23 mouse cellular contexts compared by ENCODE assay signal in the genomic region with DNA sequence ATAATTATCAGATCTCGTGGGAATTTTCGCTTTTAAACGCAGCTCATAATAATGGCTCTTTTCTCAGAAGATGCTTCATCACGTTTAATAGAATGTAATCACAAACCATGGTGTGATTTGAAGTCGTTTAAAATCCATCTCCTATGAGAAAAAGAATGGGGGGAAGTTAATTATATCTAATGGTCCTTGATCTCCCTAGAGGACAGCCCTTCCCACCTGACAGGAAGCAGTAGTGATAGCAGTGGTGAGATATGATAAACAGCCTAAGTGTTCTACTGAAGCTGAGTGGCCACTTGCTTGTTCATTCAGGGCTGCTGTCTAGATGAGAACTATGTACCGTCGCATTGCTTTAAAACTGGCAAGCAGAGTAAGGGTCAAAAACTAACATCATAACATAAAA.
A peak's percentile ranks its signal among the peaks of the same experiment; 100 is the strongest.
DNase-seq lines count a peak whose midpoint lies in the region; ATAC-seq and TF ChIP-seq lines count a peak whose summit lies in the region.
"Had no signal": no experiment of that assay in that cellular context is flagged by ENCODE, and none has a peak within 500 bp of the region (broad histone marks: within the 10 kb centered on the region; RNA-seq: fewer than 3 reads in every experiment).

No protein-coding gene starts in this region.

- no peak overlapping the region for H3K4me3 ChIP-seq in embryonic facial prominence, embryonic 14.5 days (ENCODE audit: low read depth, low read length)
- H3K4me3 ChIP-seq in embryonic facial prominence, embryonic 10.5 days = no peak overlapping the region
- H3K4me3 ChIP-seq in neural tube, embryonic 12.5 days = no peak overlapping the region
- no peak overlapping the region for H3K4me3 ChIP-seq in neural tube, embryonic 14.5 days (ENCODE audit: low read depth, low read length)
- no peak overlapping the region for H3K4me3 ChIP-seq in neural tube, embryonic 15.5 days (replicated peaks)

- peak; percentile 5 for DNase-seq in embryonic facial prominence, embryonic 14.5 days (ENCODE audit: low spot score)
- no peak for DNase-seq in embryonic facial prominence, embryonic 10.5 days (ENCODE audit: low spot score)
- DNase-seq in neural tube, embryonic 10.5 days (ENCODE audit: extremely low spot score, low spot score) = no peak
- peak; percentile 6 for DNase-seq in brain, embryonic 14.5 days (ENCODE audit: low read depth)
- DNase-seq in gastrocnemius, adult 8-10 months (ENCODE audit: low spot score in 2 of 2) = no peak
- DNase-seq: adrenal gland, adult 2 months; adrenal gland, adult 8-10 months; adrenal gland, postnatal 10 days; adrenal gland, postnatal 14 days; adrenal gland, postnatal 25 days; adrenal gland, postnatal 36 days; B cell, adult 2 months; cerebellum, adult 11 months; cerebellum, adult 11-12 months; cerebellum, adult 18-20 months had no signal

- 77% methylated on average over 7 of the region's 7 CpGs for WGBS in embryonic facial prominence, embryonic 14.5 days
- 85% methylated on average over 7 of the region's 7 CpGs for WGBS in embryonic facial prominence, embryonic 10.5 days
- 72% methylated on average over 7 of the region's 7 CpGs for WGBS in neural tube, embryonic 12.5 days
- 56% methylated on average over 7 of the region's 7 CpGs for WGBS in neural tube, embryonic 14.5 days
- 53% methylated on average over 7 of the region's 7 CpGs for WGBS in neural tube, embryonic 15.5 days

- ATAC-seq in embryonic facial prominence, embryonic 14.5 days (ENCODE audit: low read depth) = peak; percentile 79; the same call in 1 of the 2 replicates
- ATAC-seq in neural tube, embryonic 12.5 days (ENCODE audit: low FRiP score, low read depth) = 0 out of 2 replicates have a peak, but pooled peaks have one; percentile 29
- peak; percentile 54; the same call in 1 of the 2 replicates for ATAC-seq in neural tube, embryonic 14.5 days (ENCODE audit: low read depth)
- ATAC-seq in neural tube, embryonic 15.5 days (ENCODE audit: low FRiP score) = no peak
- ATAC-seq: activated CD4-positive, CD25-positive, alpha-beta regulatory T cell, adult 4 months; CD4-positive, CD25-positive, alpha-beta regulatory T cell, adult 4 months; Patski had no signal

- H3K4me1 ChIP-seq in embryonic facial prominence, embryonic 14.5 days (ENCODE audit: control insufficient read depth, insufficient read depth, low read length) = no peaks in the 10 kb centered on the region
- no peaks in the 10 kb centered on the region for H3K4me1 ChIP-seq in embryonic facial prominence, embryonic 10.5 days
- no peaks in the 10 kb centered on the region for H3K4me1 ChIP-seq in neural tube, embryonic 12.5 days
- no peaks in the 10 kb centered on the region for H3K4me1 ChIP-seq in neural tube, embryonic 14.5 days (ENCODE audit: control insufficient read depth, insufficient read depth, low read length)
- no peaks in the 10 kb centered on the region for H3K4me1 ChIP-seq in neural tube, embryonic 15.5 days

- H3K9ac ChIP-seq in embryonic facial prominence, embryonic 14.5 days (ENCODE audit: low read depth, low read length) = no peak overlapping the region
- H3K9ac ChIP-seq in neural tube, embryonic 12.5 days = no peak overlapping the region
- H3K9ac ChIP-seq in neural tube, embryonic 14.5 days (replicated peaks; ENCODE audit: low read depth, low read length) = no peak overlapping the region
- no peak overlapping the region for H3K9ac ChIP-seq in neural tube, embryonic 15.5 days (replicated peaks)

- no peaks in the 10 kb centered on the region for H3K36me3 ChIP-seq in embryonic facial prominence, embryonic 14.5 days (ENCODE audit: control insufficient read depth, insufficient read depth, low read length)
- H3K36me3 ChIP-seq in embryonic facial prominence, embryonic 10.5 days (replicated peaks) = no peaks in the 10 kb centered on the region
- H3K36me3 ChIP-seq in neural tube, embryonic 12.5 days = no peaks in the 10 kb centered on the region
- H3K36me3 ChIP-seq in neural tube, embryonic 14.5 days (ENCODE audit: control insufficient read depth, insufficient read depth, low read length) = no peaks in the 10 kb centered on the region
- no peaks in the 10 kb centered on the region for H3K36me3 ChIP-seq in neural tube, embryonic 15.5 days
- H3K36me3 ChIP-seq: G1E had no signal

- no peaks in the 10 kb centered on the region for H3K9me3 ChIP-seq in embryonic facial prominence, embryonic 14.5 days (ENCODE audit: control insufficient read depth, low read length)
- no peaks in the 10 kb centered on the region for H3K9me3 ChIP-seq in embryonic facial prominence, embryonic 10.5 days
- H3K9me3 ChIP-seq in neural tube, embryonic 12.5 days = no peaks in the 10 kb centered on the region
- H3K9me3 ChIP-seq in neural tube, embryonic 14.5 days (ENCODE audit: control insufficient read depth, low read length) = no peaks in the 10 kb centered on the region
- no peaks in the 10 kb centered on the region for H3K9me3 ChIP-seq in neural tube, embryonic 15.5 days (replicated peaks)

- H3K4me2 ChIP-seq in embryonic facial prominence, embryonic 14.5 days (ENCODE audit: low read depth, low read length) = no peak overlapping the region
- H3K4me2 ChIP-seq in neural tube, embryonic 12.5 days (replicated peaks) = no peak overlapping the region
- H3K4me2 ChIP-seq in neural tube, embryonic 14.5 days (ENCODE audit: low read depth, low read length) = no peak overlapping the region
- H3K4me2 ChIP-seq in neural tube, embryonic 15.5 days = no peak overlapping the region

- TF ChIP-seq POLR2A in brain, embryonic 14.5 days (IDR thresholded peaks at IDR 0.05; ENCODE audit: borderline replicate concordance, extremely low read depth, insufficient read depth, insufficient read length, poor library complexity, severe bottlenecking) = no peak

- no peak overlapping the region for H3K27ac ChIP-seq in embryonic facial prominence, embryonic 14.5 days (replicated peaks; ENCODE audit: low read depth, low read length)
- H3K27ac ChIP-seq in embryonic facial prominence, embryonic 10.5 days (replicated peaks) = no peak overlapping the region
- H3K27ac ChIP-seq in neural tube, embryonic 12.5 days = no peak overlapping the region
- no peak overlapping the region for H3K27ac ChIP-seq in neural tube, embryonic 14.5 days (ENCODE audit: low read depth, low read length)
- H3K27ac ChIP-seq in neural tube, embryonic 15.5 days (replicated peaks) = no peak overlapping the region

- TF ChIP-seq CTCF in brain, embryonic 14.5 days (IDR thresholded peaks at IDR 0.05; ENCODE audit: borderline replicate concordance, extremely low read depth, insufficient read depth, insufficient read length) = no peak

- H3K27me3 ChIP-seq in embryonic facial prominence, embryonic 14.5 days (replicated peaks; ENCODE audit: control insufficient read depth, insufficient read depth, low read length) = no peaks in the 10 kb centered on the region
- H3K27me3 ChIP-seq in embryonic facial prominence, embryonic 10.5 days (replicated peaks; ENCODE audit: low read depth, poor library complexity, severe bottlenecking) = no peaks in the 10 kb centered on the region
- no peaks in the 10 kb centered on the region for H3K27me3 ChIP-seq in neural tube, embryonic 12.5 days (replicated peaks)
- H3K27me3 ChIP-seq in neural tube, embryonic 14.5 days (ENCODE audit: control insufficient read depth, insufficient read depth, low read length) = no peaks in the 10 kb centered on the region
- H3K27me3 ChIP-seq in neural tube, embryonic 15.5 days (replicated peaks) = no peaks in the 10 kb centered on the region
- H3K27me3 ChIP-seq: CH12.LX, Patski had no signal

Comparison
In these comparisons a context has a peak if more than half of its experiments do, and no peak if none do; other contexts are left out.
1. DNase-seq: peak in embryonic facial prominence, embryonic 14.5 days (single experiment) and brain, embryonic 14.5 days (single experiment); none in embryonic facial prominence, embryonic 10.5 days (single experiment), neural tube, embryonic 10.5 days (single experiment) and gastrocnemius, adult 8-10 months (0 of 2).